Mouse (Mus musculus) heart, embryonic 14.5 days (tissue): ENCODE measurements around the gene Ddx50. TPM values are rescaled to one million over a fixed set of nuclear protein-coding genes. Genes with fewer than 3 reads are reported as not detected.

Source experiments
- ATAC-seq: fragments of 200-750 bp; cut with Nextera tagmentation; 2 replicates; pipeline ENCODE4 v1.8.0; 2017; ENCODE audit warnings: low read depth, moderate TSS enrichment; ENCODE audit not compliant: insufficient number of reproducible peaks, insufficient read depth, low FRiP score
- H3K27ac ChIP-seq, 2 experiments: fragments of 200-500 bp in 1 of 2; fragments of 300-500 bp in 1 of 2; sonication (generic) in 1 of 2; replicated peaks in 1 of 2; 2 replicates each; pipeline ENCODE4 v1.5.1; 2012 to 2014; ENCODE audit warnings: low read depth in 2 of 2, low read length in 2 of 2, control low read depth in 1 of 2, mild to moderate bottlenecking in 1 of 2, mixed read lengths in 1 of 2; ENCODE audit not compliant: control insufficient read depth in 1 of 2, insufficient read depth in 1 of 2
- H3K27me3 ChIP-seq: fragments of 300-500 bp; sonication (generic); 2 replicates; pipeline ENCODE4 v1.6.1; 2014; ENCODE audit warnings: mild to moderate bottlenecking, low read length, control low read depth; ENCODE audit not compliant: control insufficient read depth, insufficient read depth
- H3K36me3 ChIP-seq: fragments of 300-500 bp; sonication (generic); 2 replicates; pipeline ENCODE4 v1.6.1; 2014; ENCODE audit warnings: mild to moderate bottlenecking, control low read depth, low read length, mixed read lengths; ENCODE audit not compliant: control insufficient read depth, insufficient read depth
- H3K4me1 ChIP-seq, 2 experiments: fragments of 200-500 bp in 1 of 2; fragments of 300-500 bp in 1 of 2; sonication (generic) in 1 of 2; 2 replicates each; pipeline ENCODE4 v1.6.1; 2012 to 2014; ENCODE audit warnings: low read length in 2 of 2, control low read depth in 1 of 2, mixed read lengths in 1 of 2; ENCODE audit not compliant: control insufficient read depth in 2 of 2, insufficient read depth in 2 of 2
- H3K4me2 ChIP-seq: fragments of 300-500 bp; sonication (generic); 2 replicates; pipeline ENCODE4 v1.6.1; 2014; ENCODE audit warnings: mild to moderate bottlenecking, low read length
- H3K4me3 ChIP-seq, 2 experiments: fragments of 200-500 bp in 1 of 2; fragments of 300-500 bp in 1 of 2; sonication (generic) in 1 of 2; 2 replicates each; pipeline ENCODE4 v1.5.1; 2012 to 2014; ENCODE audit warnings: low read length in 2 of 2, mild to moderate bottlenecking in 2 of 2, control low read depth in 1 of 2, low read depth in 1 of 2, moderate library complexity in 1 of 2; ENCODE audit not compliant: control insufficient read depth in 1 of 2, insufficient read depth in 1 of 2
- H3K9ac ChIP-seq: fragments of 300-500 bp; sonication (generic); 2 replicates; pipeline ENCODE4 v1.6.1; 2014; ENCODE audit warnings: mild to moderate bottlenecking, low read length
- H3K9me3 ChIP-seq: fragments of 300-500 bp; sonication (generic); 2 replicates; pipeline ENCODE4 v1.6.1; 2016; ENCODE audit warnings: low read length, control low read depth; ENCODE audit not compliant: control insufficient read depth
- WGBS: fragments of 180-500 bp; shearing (Covaris S2); extraction: QIAGEN DNeasy Blood & Tissue Kit; methylation state at CpG from one replicate; pipeline ENCODE4 v1.1.7; 2014; 5-methylcytosine and 5-hydroxymethylcytosine counted together
- polyA plus RNA-seq: library from polyadenylated mRNA; unstranded; fragments of >200 nt; fragmentation: Nextera tagmentation; extraction: Ambion mirVana; gene quantifications from 2 replicates; pipeline ENCODE4 v1.2.1, GENCODE M21; 2014

Gene Ddx50
- polyA plus RNA-seq, 1 experiment from 2014 or later, result 102 TPM

- H3K9me3 ChIP-seq, result peaks cover 8% of the 10 kb centered on the region; the same call in 1 of the 2 replicates
- H3K27me3 ChIP-seq, result no peaks in the 10 kb centered on the region
- H3K4me3 ChIP-seq, result no peak overlapping the region
- no peaks in the 10 kb centered on the region for H3K4me1 ChIP-seq
- ATAC-seq, result no peak
- H3K9ac ChIP-seq, result no peak overlapping the region
- no peaks in the 10 kb centered on the region for H3K36me3 ChIP-seq
- no peak overlapping the region for H3K27ac ChIP-seq
- 77% methylated on average over 6 of the region's 6 CpGs for WGBS
- no peak overlapping the region for H3K4me2 ChIP-seq
Observed at GRCm38 (mm10) chr10:62676196-62676595, 25.2 kb upstream of the Ddx50 start.

GRCm38 (mm10) chr10:62672359-62672758, 21.3 kb upstream of the Ddx50 start:
- Histone ChIP-seq H3K36me3 (no peaks in the 10 kb centered on the region), H3K27me3 (no peaks in the 10 kb centered on the region), H3K9me3 (no peaks in the 10 kb centered on the region), H3K4me3 (no peak overlapping the region), H3K4me2 (no peak overlapping the region), H3K9ac (no peak overlapping the region), H3K27ac (no peak overlapping the region), H3K4me1 (no peaks in the 10 kb centered on the region)
- ATAC-seq, result no peak
- 94% methylated on average over 2 of the region's 2 CpGs for WGBS

GRCm38 (mm10) chr10:62669245-62669644, 18.2 kb upstream of the Ddx50 start:
- Histone ChIP-seq H3K9ac (no peak overlapping the region), H3K27ac (no peak overlapping the region), H3K9me3 (no peaks in the 10 kb centered on the region), H3K4me1 (peaks cover 5 to 8% of the 10 kb centered on the region in 2 experiments; a peak in 2 of 4 replicates), H3K4me3 (no peak overlapping the region), H3K36me3 (no peaks in the 10 kb centered on the region), H3K27me3 (no peaks in the 10 kb centered on the region), H3K4me2 (no peak overlapping the region)
- ATAC-seq, result no peak
- 73% methylated on average over 14 of the region's 14 CpGs for WGBS

GRCm38 (mm10) chr10:62668463-62668862, 17.4 kb upstream of the Ddx50 start:
- Histone ChIP-seq H3K4me3 (no peak overlapping the region), H3K27me3 (no peaks in the 10 kb centered on the region), H3K9ac (no peak overlapping the region), H3K36me3 (no peaks in the 10 kb centered on the region), H3K9me3 (no peaks in the 10 kb centered on the region), H3K4me2 (no peak overlapping the region), H3K4me1 (peaks cover 5 to 10% of the 10 kb centered on the region in 2 experiments; a peak in 2 of 4 replicates), H3K27ac (no peak overlapping the region)
- no peak for ATAC-seq
- 74% methylated on average over 2 of the region's 2 CpGs for WGBS

- H3K27ac ChIP-seq, result no peak overlapping the region
- no peaks in the 10 kb centered on the region for H3K36me3 ChIP-seq
- no peaks in the 10 kb centered on the region for H3K9me3 ChIP-seq
- no peak for ATAC-seq
- no peak overlapping the region for H3K9ac ChIP-seq
- no peaks in the 10 kb centered on the region for H3K27me3 ChIP-seq
- H3K4me1 ChIP-seq, result peaks cover 5 to 10% of the 10 kb centered on the region in 2 experiments; a peak in 2 of 4 replicates
- no peak overlapping the region for H3K4me2 ChIP-seq
- H3K4me3 ChIP-seq, result no peak overlapping the region
- 25% methylated on average over 5 of the region's 5 CpGs for WGBS
Observed at GRCm38 (mm10) chr10:62668043-62668442, 17.0 kb upstream of the Ddx50 start.

- Histone ChIP-seq H3K36me3 (no peaks in the 10 kb centered on the region), H3K27ac (peak overlapping the region; percentile 69 to 80), H3K9ac (peak overlapping the region; percentile 55), H3K9me3 (no peaks in the 10 kb centered on the region), H3K4me3 (peak overlapping the region; percentile 26 to 31), H3K4me1 (peaks cover 5 to 10% of the 10 kb centered on the region in 2 experiments; a peak in 2 of 4 replicates), H3K27me3 (no peaks in the 10 kb centered on the region), H3K4me2 (peak overlapping the region; percentile 65)
- WGBS, result 37% methylated on average over 27 of the region's 27 CpGs
- ATAC-seq, result peak; percentile 57
Observed at GRCm38 (mm10) chr10:62664963-62665590, 14.1 kb upstream of the Ddx50 start.

- no peaks in the 10 kb centered on the region for H3K27me3 ChIP-seq
- 82% methylated on average over 10 of the region's 10 CpGs for WGBS
- H3K36me3 ChIP-seq, result no peaks in the 10 kb centered on the region
- no peak overlapping the region for H3K4me3 ChIP-seq
- H3K9ac ChIP-seq, result no peak overlapping the region
- ATAC-seq, result no peak
- no peak overlapping the region for H3K27ac ChIP-seq
- H3K4me2 ChIP-seq, result no peak overlapping the region
- H3K9me3 ChIP-seq, result no peaks in the 10 kb centered on the region
- H3K4me1 ChIP-seq, result peaks cover 5 to 10% of the 10 kb centered on the region in 2 experiments; a peak in 2 of 4 replicates
Observed at GRCm38 (mm10) chr10:62664171-62664570, 13.2 kb upstream of the Ddx50 start.

GRCm38 (mm10) chr10:62656711-62657110, 5.7 kb upstream of the Ddx50 start:
- no peak overlapping the region for H3K9ac ChIP-seq
- H3K27ac ChIP-seq, result no peak overlapping the region
- H3K27me3 ChIP-seq, result no peaks in the 10 kb centered on the region
- 59% methylated on average over 6 of the region's 7 CpGs for WGBS
- no peak overlapping the region for H3K4me2 ChIP-seq
- no peaks in the 10 kb centered on the region for H3K9me3 ChIP-seq
- H3K36me3 ChIP-seq, result no peaks in the 10 kb centered on the region
- ATAC-seq, result no peak
- H3K4me1 ChIP-seq, result peaks cover 0 to 2% of the 10 kb centered on the region in 2 experiments; a peak in 2 of 4 replicates
- H3K4me3 ChIP-seq, result no peak overlapping the region
